Mouse (Mus musculus): ENCODE data around the gene Zfp423. TPM values are rescaled to one million over a fixed set of nuclear protein-coding genes. Genes with fewer than 3 reads are reported as not detected.

Gene Zfp423
- total and polyA plus RNA-seq, 2 experiments from 2014 or later = 1.9 to 7.9 TPM

GRCm38 (mm10) chr8:87619118-87619517, 340.3 kb downstream of the Zfp423 start:
- Histone ChIP-seq H3K27ac (ENCODE audit: low read depth) (no peak overlapping the region), H3K4me1 (ENCODE audit: control insufficient read depth, insufficient read depth) (0 out of 2 replicates have a peak, but pooled peaks cover 3% of the 10 kb centered on the region), H3K36me3 (replicated peaks; ENCODE audit: control insufficient read depth, insufficient read depth, low read length) (no peaks in the 10 kb centered on the region), H3K4me3 (ENCODE audit: low read depth, low read length) (no peak overlapping the region), H3K9ac (replicated peaks; ENCODE audit: low read depth, low read length) (no peak overlapping the region), H3K27me3 (ENCODE audit: control insufficient read depth, insufficient read depth, low read length) (peaks cover 18% of the 10 kb centered on the region; the same call in 1 of the 2 replicates), H3K4me2 (ENCODE audit: low read depth, low read length) (0 out of 2 replicates have a peak overlapping the region, but pooled peaks have one; percentile 2), H3K9me3 (replicated peaks; ENCODE audit: control insufficient read depth, low read length) (no peaks in the 10 kb centered on the region)
- TF ChIP-seq EP300 (IDR thresholded peaks at IDR 0.05; ENCODE audit: low read depth) = no peak
- TF ChIP-seq CTCF (IDR thresholded peaks at IDR 0.05; ENCODE audit: low read depth) = 0 out of 2 replicates have a peak, but pooled peaks have one; percentile 7
- WGBS = 20% methylated on average over 7 of the region's 7 CpGs
- peak; percentile 53 for ATAC-seq (ENCODE audit: insufficient read depth, low read depth)
- DNase-seq (ENCODE audit: low spot score) = no peak

- peaks cover 15% of the 10 kb centered on the region; the same call in 1 of the 2 replicates for H3K27me3 ChIP-seq (ENCODE audit: control insufficient read depth, insufficient read depth, low read length)
- no peak overlapping the region for H3K4me3 ChIP-seq (ENCODE audit: low read depth, low read length)
- WGBS = 69% methylated on average over 1 of the region's 1 CpGs
- no peaks in the 10 kb centered on the region for H3K4me1 ChIP-seq (ENCODE audit: control insufficient read depth, insufficient read depth)
- no peak for DNase-seq (ENCODE audit: low spot score)
- no peak overlapping the region for H3K27ac ChIP-seq (ENCODE audit: low read depth)
- H3K9me3 ChIP-seq (replicated peaks; ENCODE audit: control insufficient read depth, low read length) = no peaks in the 10 kb centered on the region
- no peak overlapping the region for H3K4me2 ChIP-seq (ENCODE audit: low read depth, low read length)
- no peaks in the 10 kb centered on the region for H3K36me3 ChIP-seq (replicated peaks; ENCODE audit: control insufficient read depth, insufficient read depth, low read length)
- H3K9ac ChIP-seq (replicated peaks; ENCODE audit: low read depth, low read length) = no peak overlapping the region
- TF ChIP-seq CTCF (IDR thresholded peaks at IDR 0.05; ENCODE audit: low read depth) (no peak), EP300 (IDR thresholded peaks at IDR 0.05; ENCODE audit: low read depth) (no peak)
- no peak for ATAC-seq (ENCODE audit: insufficient read depth, low read depth)
These were observed 345.7 kb downstream of the Zfp423 start for GRCm38 (mm10) chr8:87613701-87614100.

Other genes starting within 250 kb of the Zfp423 start
- gene Cnep1r1, start 159.2 kb upstream of the Zfp423 start, total RNA-seq (2014; rRNA removed; ENCODE audit: low replicate concordance) = 12.8 and 21.3 TPM in 2 replicates
- 32.9 and 35.7 TPM in 2 replicates for gene Cnep1r1, start 159.2 kb upstream of the Zfp423 start, polyA plus RNA-seq (2015; fragmentation: Nextera tagmentation; extraction: Ambion mirVana)
- gene Heatr3, start 178.3 kb upstream of the Zfp423 start, total RNA-seq (2014; rRNA removed; ENCODE audit: low replicate concordance) = 16.0 and 22.6 TPM in 2 replicates
- gene Heatr3, start 178.3 kb upstream of the Zfp423 start, polyA plus RNA-seq (2015; fragmentation: Nextera tagmentation; extraction: Ambion mirVana) = 17.7 and 20.6 TPM in 2 replicates
- 7.7 and 12.4 TPM in 2 replicates for gene Tent4b, start 239.6 kb upstream of the Zfp423 start, total RNA-seq (2014; rRNA removed; ENCODE audit: low replicate concordance)
- 3.1 and 3.8 TPM in 2 replicates for gene Tent4b, start 239.6 kb upstream of the Zfp423 start, polyA plus RNA-seq (2015; fragmentation: Nextera tagmentation; extraction: Ambion mirVana)

Data from heart, postnatal 0 days (tissue).